Mouse (Mus musculus) ES-E14 (cell line): ENCODE results near the gene Fbxo42. TPM values are rescaled to one million over a fixed set of nuclear protein-coding genes. Genes with fewer than 3 reads are reported as not detected.

ENCODE experiments used
- DNase-seq: peaks from one replicate; pipeline ENCODE4 v3.0.0-alpha.2; 2013; ENCODE audit warnings: low read depth, low spot score
- H3K27ac ChIP-seq: 2 replicates; pipeline ENCODE4 v1.5.1; 2012; ENCODE audit warnings: low read depth, mild to moderate bottlenecking, low read length, moderate library complexity, mixed read lengths; ENCODE audit not compliant: poor library complexity, insufficient read depth, severe bottlenecking
- H3K36me3 ChIP-seq: 2 replicates; pipeline ENCODE4 v1.6.1; 2012; ENCODE audit warnings: mild to moderate bottlenecking, low read length, moderate library complexity, mixed read lengths; ENCODE audit not compliant: control insufficient read depth, poor library complexity, insufficient read depth, severe bottlenecking
- H3K4me1 ChIP-seq, 2 experiments: fragments of 150-350 bp in 1 of 2; sonication (generic) in 1 of 2; 2 replicates each; pipeline ENCODE4 v1.6.1; 2012; ENCODE audit warnings: low read length in 2 of 2, mild to moderate bottlenecking in 1 of 2, mixed read lengths in 1 of 2; ENCODE audit not compliant: control insufficient read depth in 2 of 2, insufficient read depth in 2 of 2, poor library complexity in 1 of 2
- H3K4me3 ChIP-seq, 2 experiments: fragments of 150-350 bp in 1 of 2; sonication (generic) in 1 of 2; 2 replicates each; pipeline ENCODE4 v1.5.1; 2012; ENCODE audit warnings: low read length in 2 of 2, low read depth in 1 of 2, mild to moderate bottlenecking in 1 of 2, mixed read lengths in 1 of 2; ENCODE audit not compliant: insufficient read depth in 1 of 2, poor library complexity in 1 of 2, severe bottlenecking in 1 of 2
- H3K9ac ChIP-seq: 2 replicates; pipeline ENCODE4 v1.6.1; 2012; ENCODE audit warnings: low read depth, mild to moderate bottlenecking, low read length, mixed read lengths; ENCODE audit not compliant: poor library complexity, insufficient read depth, severe bottlenecking
- H3K9me3 ChIP-seq: fragments of 150-350 bp; sonication (generic); 2 replicates; pipeline ENCODE4 v1.6.1; 2012; ENCODE audit warnings: low read depth, mild to moderate bottlenecking, low read length; ENCODE audit not compliant: control insufficient read depth, insufficient read depth
- CHD2 ChIP-seq: IDR thresholded peaks from 2 replicates; pipeline ENCODE4 v1.6.1; 2014; ENCODE audit warnings: mild to moderate bottlenecking, low read depth, low read length, inconsistent platforms
- HCFC1 ChIP-seq: IDR thresholded peaks from 2 replicates; pipeline ENCODE4 v1.6.1; 2012; ENCODE audit warnings: low read length, inconsistent platforms, borderline replicate concordance; ENCODE audit not compliant: insufficient read depth
- MAFK ChIP-seq: IDR thresholded peaks from 2 replicates; pipeline ENCODE4 v1.6.1; 2014; ENCODE audit warnings: mild to moderate bottlenecking, low read depth, low read length, inconsistent platforms; ENCODE audit not compliant: insufficient read depth
- ZC3H11A ChIP-seq: IDR thresholded peaks from 2 replicates; pipeline ENCODE4 v1.6.1; 2012; ENCODE audit warnings: low read depth, mild to moderate bottlenecking, inconsistent platforms, low read length, borderline replicate concordance
- ZNF384 ChIP-seq: IDR thresholded peaks from 2 replicates; pipeline ENCODE4 v1.6.1; 2012; ENCODE audit warnings: low read depth, low read length, inconsistent platforms
- in situ Hi-C, 2 experiments: fragments of 600-800 bp; cut with MboI; formaldehyde crosslinking; loops; one replicate each; pipeline ENCODE4 v1.15.1; 2025; ENCODE audit warnings: low sequenced_read_pairs in 2 of 2, inconsistent platforms in 1 of 2; ENCODE audit not compliant: unreplicated experiment in 2 of 2
- total RNA-seq: library from RNA; depleted of rRNA; stranded (reverse); fragments of 300-350 nt; gene quantifications from 2 replicates; pipeline ENCODE4 v1.2.3, GENCODE M21; 2012

Fbxo42 gene
- total RNA-seq, 1 experiment: 14.0 TPM

GRCm38 (mm10) chr4:141186923-141187836 is 39.5 kb downstream of the Fbxo42 start:
- DNase-seq: no peak
- Histone ChIP-seq H3K27ac (no peak overlapping the region), H3K36me3 (peaks cover 14% of the 10 kb centered on the region), H3K4me1 (no peaks in the 10 kb centered on the region), H3K9me3 (no peaks in the 10 kb centered on the region), H3K4me3 (no peak overlapping the region), H3K9ac (no peak overlapping the region)
- TF ChIP-seq CHD2: no peak
- TF ChIP-seq MAFK: no peak
- no peak for TF ChIP-seq ZNF384
- TF ChIP-seq ZC3H11A: no peak
- no peak for TF ChIP-seq HCFC1
- in situ Hi-C loops: no loop called here

GRCm38 (mm10) chr4:141191294-141191693 is 43.6 kb downstream of the Fbxo42 start:
- H3K27ac ChIP-seq: no peak overlapping the region
- peaks cover 0 to 2% of the 10 kb centered on the region in 2 experiments; a peak in 1 of 4 replicates for H3K4me1 ChIP-seq
- no peaks in the 10 kb centered on the region for H3K9me3 ChIP-seq
- H3K9ac ChIP-seq: no peak overlapping the region
- DNase-seq: no peak
- peaks cover 15% of the 10 kb centered on the region for H3K36me3 ChIP-seq
- in situ Hi-C loops: no loop called here
- H3K4me3 ChIP-seq: no peak overlapping the region
- TF ChIP-seq ZNF384 (no peak), CHD2 (no peak), MAFK (no peak)

GRCm38 (mm10) chr4:141194553-141194952 is 46.8 kb downstream of the Fbxo42 start:
- no peak for TF ChIP-seq ZNF384
- H3K9me3 ChIP-seq: no peaks in the 10 kb centered on the region
- H3K4me3 ChIP-seq: no peak overlapping the region
- peaks cover 0 to 4% of the 10 kb centered on the region in 2 experiments; a peak in 1 of 4 replicates for H3K4me1 ChIP-seq
- H3K36me3 ChIP-seq: peaks cover 27% of the 10 kb centered on the region
- no peak overlapping the region for H3K27ac ChIP-seq
- no peak overlapping the region for H3K9ac ChIP-seq
- in situ Hi-C loops: no loop called here
- no peak for DNase-seq

GRCm38 (mm10) chr4:141196981-141197685 is 49.4 kb downstream of the Fbxo42 start:
- Histone ChIP-seq H3K9ac (no peak overlapping the region), H3K4me3 (no peak overlapping the region), H3K4me1 (peaks cover 0 to 4% of the 10 kb centered on the region in 2 experiments; a peak in 1 of 4 replicates), H3K27ac (no peak overlapping the region), H3K36me3 (peaks cover 30% of the 10 kb centered on the region), H3K9me3 (no peaks in the 10 kb centered on the region)
- peak; percentile 30 for DNase-seq
- in situ Hi-C loops: no loop called here
- TF ChIP-seq CHD2: no peak
- TF ChIP-seq ZNF384: no peak
- no peak for TF ChIP-seq MAFK

- in situ Hi-C loops: no loop called here
- Histone ChIP-seq H3K4me3 (no peak overlapping the region), H3K9ac (no peak overlapping the region), H3K9me3 (no peaks in the 10 kb centered on the region), H3K27ac (no peak overlapping the region), H3K36me3 (peaks cover 30% of the 10 kb centered on the region), H3K4me1 (peaks cover 0 to 4% of the 10 kb centered on the region in 2 experiments; a peak in 1 of 4 replicates)
- TF ChIP-seq MAFK (no peak), ZC3H11A (no peak), HCFC1 (no peak), ZNF384 (no peak), CHD2 (no peak)
- peak; percentile 38 for DNase-seq
Measured at GRCm38 (mm10) chr4:141197686-141198035, 49.9 kb downstream of the Fbxo42 start.
